Mouse (Mus musculus) E14TG2a.4 (cell line): ENCODE results near the gene Myrip.

ENCODE experiments used
- H3K27me3 ChIP-seq: 2 replicates; pipeline ENCODE4 v1.6.1; 2014; ENCODE audit warnings: low read length, control low read depth; ENCODE audit not compliant: insufficient read depth
- H3K36me3 ChIP-seq: 2 replicates; pipeline ENCODE4 v1.6.1; 2014; ENCODE audit warnings: low read length, control low read depth; ENCODE audit not compliant: insufficient read depth
- H3K4me1 ChIP-seq: replicated peaks from 2 replicates; pipeline ENCODE4 v1.6.1; 2014; ENCODE audit warnings: low read depth, low read length, control low read depth
- H3K4me3 ChIP-seq: replicated peaks from 2 replicates; pipeline ENCODE4 v1.5.1; 2014; ENCODE audit warnings: mild to moderate bottlenecking, low read length
- H3K9me3 ChIP-seq: 2 replicates; pipeline ENCODE4 v1.6.1; 2014; ENCODE audit warnings: low read length, control low read depth
- CTCF ChIP-seq: conservative IDR thresholded peaks from 2 replicates; pipeline ENCODE4 v1.5.1; 2014; ENCODE audit warnings: low read length
- NANOG ChIP-seq: IDR thresholded peaks from 2 replicates; pipeline ENCODE4 v1.6.1; 2014; ENCODE audit warnings: borderline replicate concordance, low read length, mixed read lengths
- POU5F1 ChIP-seq: IDR thresholded peaks from 2 replicates; pipeline ENCODE4 v1.6.1; 2014; ENCODE audit warnings: low read length, borderline replicate concordance

Gene Myrip

DNA sequence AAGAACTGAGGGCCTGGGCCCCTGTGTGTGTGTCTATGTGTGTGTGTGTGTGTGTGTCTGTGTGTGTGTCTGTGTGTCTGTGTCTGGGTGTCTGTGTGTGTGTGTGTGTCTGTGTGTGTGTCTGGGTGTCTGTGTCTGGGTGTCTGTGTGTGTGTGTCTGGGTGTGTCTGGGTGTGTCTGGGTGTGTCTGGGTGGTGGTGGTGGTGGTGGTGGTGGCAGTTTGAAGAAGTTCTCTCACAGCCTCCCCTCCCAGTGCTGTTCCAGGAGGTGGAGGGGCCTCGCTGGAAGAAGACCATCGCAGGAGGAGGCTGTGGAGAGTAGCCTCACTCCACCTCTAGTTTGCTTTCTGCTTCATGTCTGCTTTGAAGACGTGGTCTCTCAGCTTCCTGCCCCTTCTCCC is 180.3 kb downstream of the Myrip start:
- Histone ChIP-seq H3K27me3 (no peaks in the 10 kb centered on the region; the same call in 1 of the 2 replicates), H3K36me3 (no peaks in the 10 kb centered on the region), H3K4me3 (no peak overlapping the region), H3K4me1 (no peaks in the 10 kb centered on the region), H3K9me3 (no peaks in the 10 kb centered on the region)
- no peak for TF ChIP-seq CTCF
- TF ChIP-seq NANOG, result no peak
- TF ChIP-seq POU5F1, result no peak

DNA sequence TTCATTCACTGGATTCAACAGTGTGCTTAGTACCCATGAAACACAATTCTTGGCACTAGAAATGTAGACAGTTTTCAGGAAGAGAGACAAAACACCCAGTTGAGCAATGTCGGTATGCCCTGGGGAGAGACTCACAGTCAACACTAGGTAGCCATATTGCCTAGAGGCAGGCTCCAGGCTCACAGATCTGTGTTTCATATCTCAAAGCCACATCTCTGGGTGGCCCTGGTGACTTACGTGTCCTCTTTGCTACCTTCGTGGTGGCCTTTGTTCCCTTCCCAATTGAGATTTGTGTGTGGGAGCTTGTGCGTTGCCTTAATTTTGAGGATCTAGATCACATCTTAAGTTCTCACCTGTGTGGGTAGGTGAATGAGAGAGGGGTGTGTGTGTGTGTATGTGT is 181.1 kb downstream of the Myrip start:
- Histone ChIP-seq H3K4me3 (no peak overlapping the region), H3K27me3 (no peaks in the 10 kb centered on the region; the same call in 1 of the 2 replicates), H3K9me3 (no peaks in the 10 kb centered on the region), H3K36me3 (no peaks in the 10 kb centered on the region), H3K4me1 (no peaks in the 10 kb centered on the region)
- no peak for TF ChIP-seq CTCF
- TF ChIP-seq POU5F1, result no peak
- TF ChIP-seq NANOG, result no peak

DNA sequence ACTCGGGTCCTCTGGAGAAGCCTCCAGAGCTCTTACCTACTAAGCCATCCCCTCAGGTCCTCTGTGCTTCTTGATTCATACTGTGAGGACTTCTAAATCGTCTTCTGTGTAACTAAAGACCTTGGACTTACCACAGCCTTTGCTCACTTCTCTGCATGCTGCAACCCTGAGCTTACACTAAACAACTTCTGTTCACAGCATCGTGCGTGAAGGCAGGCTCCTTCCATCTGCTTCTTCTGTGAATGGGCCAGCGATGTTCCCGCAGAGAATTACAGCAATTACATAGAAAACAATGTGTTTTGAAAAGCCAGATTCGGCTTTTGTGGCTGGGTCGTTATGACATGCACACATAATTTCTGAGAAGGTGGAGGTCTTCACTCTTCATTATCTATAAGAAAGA is 181.8 kb downstream of the Myrip start:
- TF ChIP-seq NANOG (no peak), CTCF (no peak), POU5F1 (no peak)

DNA sequence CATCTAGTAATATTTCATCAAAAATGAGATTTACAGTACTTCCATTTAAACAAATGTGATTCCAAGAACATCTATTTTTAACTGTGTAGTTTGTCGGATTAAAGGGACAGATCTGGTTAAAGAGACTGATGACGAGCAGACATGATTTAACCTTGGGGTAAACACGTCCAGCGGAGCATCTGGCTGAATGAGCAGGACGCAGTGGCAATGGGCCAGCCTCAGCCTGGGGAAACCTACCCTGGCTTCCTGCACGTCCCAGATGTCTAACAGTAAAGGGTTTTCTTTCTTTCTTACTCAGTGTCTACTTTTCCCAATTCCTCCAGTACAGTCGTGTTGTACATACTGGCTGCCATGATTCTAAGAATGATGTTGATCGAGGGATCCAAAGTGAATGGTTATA is 185.8 kb downstream of the Myrip start:
- TF ChIP-seq CTCF (no peak), POU5F1 (no peak), NANOG (no peak)
- no peak overlapping the region for H3K4me3 ChIP-seq
- peaks cover 11% of the 10 kb centered on the region for H3K27me3 ChIP-seq
- peaks cover 6% of the 10 kb centered on the region for H3K4me1 ChIP-seq
- no peaks in the 10 kb centered on the region for H3K9me3 ChIP-seq
- no peaks in the 10 kb centered on the region for H3K36me3 ChIP-seq

More for the DNA sequence above, 181.8 kb downstream of the Myrip start:
- no peaks in the 10 kb centered on the region for H3K36me3 ChIP-seq
- H3K4me1 ChIP-seq, result no peaks in the 10 kb centered on the region
- no peak overlapping the region for H3K4me3 ChIP-seq
- H3K27me3 ChIP-seq, result peaks cover 2% of the 10 kb centered on the region; the same call in 1 of the 2 replicates
- no peaks in the 10 kb centered on the region for H3K9me3 ChIP-seq

DNA sequence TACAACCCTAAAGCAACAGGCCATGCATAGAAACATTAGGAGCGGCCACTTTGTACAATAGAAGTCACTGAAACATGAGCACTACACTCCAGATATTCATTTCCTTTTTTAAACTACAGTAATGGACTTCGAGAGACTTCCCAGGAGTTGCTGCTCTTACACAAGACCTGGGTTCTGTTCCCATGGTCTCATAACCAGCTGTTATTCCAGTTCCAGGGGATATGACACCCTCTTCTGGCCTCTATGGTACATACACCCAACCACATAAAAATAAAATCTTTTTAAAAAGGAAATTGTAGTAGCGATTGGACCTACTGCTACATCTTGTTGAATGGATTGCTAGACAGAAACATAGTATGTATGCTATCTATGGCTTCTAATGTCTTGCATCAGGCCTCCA is 190.2 kb downstream of the Myrip start:
- Histone ChIP-seq H3K4me3 (peak overlapping the region; percentile 97), H3K9me3 (no peaks in the 10 kb centered on the region), H3K4me1 (peaks cover 16% of the 10 kb centered on the region), H3K27me3 (peaks cover 12% of the 10 kb centered on the region), H3K36me3 (peaks cover 27% of the 10 kb centered on the region)
- no peak for TF ChIP-seq CTCF
- no peak for TF ChIP-seq POU5F1
- TF ChIP-seq NANOG, result no peak

DNA sequence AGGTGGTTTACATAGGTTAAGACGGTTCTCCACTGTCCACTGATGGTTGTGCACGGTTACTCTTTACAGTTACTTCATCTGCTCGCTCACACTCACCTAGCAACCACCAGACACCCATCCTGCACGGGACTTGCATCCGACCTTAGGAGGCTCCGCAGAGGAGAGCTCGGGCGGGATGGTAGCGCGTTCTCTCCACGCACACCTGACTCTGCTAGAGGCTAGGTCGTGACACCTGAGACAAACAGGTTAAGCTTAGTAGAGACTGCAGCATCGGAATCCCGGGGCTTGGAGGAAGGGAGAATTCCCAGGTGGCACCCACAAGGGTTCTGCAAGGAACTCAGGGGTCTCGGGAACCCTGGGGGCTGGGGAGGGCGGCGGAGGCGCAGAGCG is 190.7 kb downstream of the Myrip start, which contains the start of gene Eif1b:
Gene Eif1b (plus strand): TSS at position 223 of the 390 bp plus-strand sequence.
- Histone ChIP-seq H3K4me3 (peak within 1 kb of the TSS; percentile 97), H3K9me3 (no peaks in the 10 kb centered on the region), H3K27me3 (peaks cover 12% of the 10 kb centered on the region), H3K4me1 (peaks cover 16% of the 10 kb centered on the region), H3K36me3 (peaks cover 28% of the 10 kb centered on the region)
- TF ChIP-seq POU5F1 (no peak), CTCF (no peak), NANOG (no peak)

DNA sequence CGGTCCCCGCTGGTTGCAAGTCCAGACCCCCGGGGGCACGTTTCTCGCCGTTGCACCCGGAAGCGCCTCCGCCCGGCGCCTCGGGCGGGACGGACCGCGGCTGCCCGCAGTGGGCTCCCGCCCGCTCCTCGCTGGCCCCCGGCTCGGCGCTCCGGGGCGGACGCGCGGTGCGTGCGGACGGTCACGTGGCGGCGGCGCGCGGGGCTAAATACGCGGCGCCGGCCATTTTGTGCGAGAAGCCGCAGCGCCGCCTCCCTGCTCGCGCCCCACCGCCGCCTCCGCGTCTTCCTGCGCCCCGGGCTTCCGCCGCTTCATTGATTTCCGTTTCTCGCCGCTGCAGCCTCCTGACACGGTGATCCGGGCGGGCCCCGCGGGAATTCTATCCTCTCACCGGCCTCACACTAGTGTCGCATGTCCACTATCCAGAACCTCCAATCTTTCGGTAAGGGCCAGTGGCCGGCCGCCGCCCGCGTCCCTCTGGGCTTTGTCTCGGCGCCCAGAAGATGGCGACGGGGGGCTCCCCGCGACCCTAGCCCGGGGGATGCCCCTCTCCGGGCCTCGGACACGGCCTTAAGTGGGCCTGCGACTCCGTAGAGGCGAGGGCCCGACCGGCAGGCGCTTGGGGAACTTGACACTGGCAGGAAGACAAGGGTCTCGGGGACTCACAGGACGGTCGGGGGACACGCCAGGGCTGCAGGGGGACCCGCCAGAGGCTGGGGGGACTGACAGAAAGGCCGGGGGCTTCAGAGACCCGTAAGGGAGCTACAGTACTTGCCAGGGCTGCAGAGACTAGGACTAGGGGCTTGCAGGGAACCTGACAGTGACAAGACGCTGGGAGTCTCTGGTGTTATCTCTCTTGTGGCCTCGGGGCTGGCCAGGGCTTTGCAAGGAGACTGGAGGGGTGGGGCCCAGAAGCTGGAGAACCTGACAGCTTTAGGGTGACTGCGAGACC is 191.4 kb downstream of the Myrip start:
- Histone ChIP-seq H3K27me3 (peaks cover 12% of the 10 kb centered on the region), H3K36me3 (peaks cover 28% of the 10 kb centered on the region), H3K4me3 (peak overlapping the region; percentile 97), H3K4me1 (peaks cover 16% of the 10 kb centered on the region), H3K9me3 (no peaks in the 10 kb centered on the region)
- TF ChIP-seq CTCF, result no peak
- no peak for TF ChIP-seq POU5F1
- TF ChIP-seq NANOG, result no peak

DNA sequence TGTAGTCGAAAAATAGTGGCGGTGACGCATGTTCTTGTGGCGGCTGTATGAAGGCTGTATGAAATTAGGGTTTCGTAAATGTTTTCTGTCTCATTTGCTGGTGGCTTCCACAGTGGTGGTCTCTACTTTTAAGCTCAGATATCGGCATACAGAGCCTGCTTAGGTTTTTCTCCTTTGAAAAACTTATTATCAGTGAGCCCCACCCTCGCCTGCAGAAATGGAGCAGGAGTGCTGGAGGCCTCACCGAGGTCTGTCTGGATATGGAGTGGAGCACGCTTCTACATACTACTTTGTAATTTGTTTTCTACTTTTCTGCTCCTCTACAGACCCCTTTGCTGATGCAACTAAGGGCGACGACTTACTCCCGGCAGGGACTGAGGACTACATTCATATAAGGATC is 192.5 kb downstream of the Myrip start:
- Histone ChIP-seq H3K36me3 (peaks cover 28% of the 10 kb centered on the region), H3K27me3 (peaks cover 10% of the 10 kb centered on the region), H3K9me3 (no peaks in the 10 kb centered on the region), H3K4me1 (peaks cover 16% of the 10 kb centered on the region), H3K4me3 (peak overlapping the region; percentile 97)
- TF ChIP-seq CTCF (no peak), NANOG (no peak), POU5F1 (no peak)
